Mouse (Mus musculus) MEL (cell line): ENCODE results near the gene Acvrl1.

Experiments
- CTCF ChIP-seq, 3 experiments: IDR thresholded peaks in 2 of 3; conservative IDR thresholded peaks in 1 of 3; 2 replicates each; pipeline ENCODE4 v1.5.1; 2011 to 2012; ENCODE audit warnings: low read length in 3 of 3, low read depth in 2 of 3, mild to moderate bottlenecking in 2 of 3, improper control_type of control experiment in 1 of 3, inconsistent platforms in 1 of 3, mixed read lengths in 1 of 3, moderate library complexity in 1 of 3; ENCODE audit not compliant: control insufficient read depth in 1 of 3, insufficient read depth in 1 of 3, poor library complexity in 1 of 3, severe bottlenecking in 1 of 3
- EP300 ChIP-seq, 2 experiments: IDR thresholded peaks; 2 replicates each; pipeline ENCODE4 v1.6.1; 2011; ENCODE audit warnings: improper control_type of control experiment in 2 of 2, low read length in 2 of 2, low read depth in 1 of 2, mild to moderate bottlenecking in 1 of 2
- KAT2A ChIP-seq: conservative IDR thresholded peaks from 2 replicates; pipeline ENCODE4 v1.6.1; 2012; ENCODE audit warnings: low read depth, low read length, improper control_type of control experiment, inconsistent platforms
- MAX ChIP-seq: IDR thresholded peaks from 2 replicates; pipeline ENCODE4 v1.6.1; 2011; ENCODE audit warnings: low read length, improper control_type of control experiment
- MXI1 ChIP-seq: IDR thresholded peaks from 2 replicates; pipeline ENCODE4 v1.6.1; 2011; ENCODE audit warnings: mild to moderate bottlenecking, low read depth, low read length, improper control_type of control experiment
- POLR2A ChIP-seq, 2 experiments: IDR thresholded peaks; 2 replicates each; pipeline ENCODE4 v1.6.1; 2011 to 2012; ENCODE audit warnings: low read length in 2 of 2, mild to moderate bottlenecking in 2 of 2, control low read depth in 1 of 2, improper control_type of control experiment in 1 of 2, low read depth in 1 of 2, moderate library complexity in 1 of 2; ENCODE audit not compliant: control insufficient read depth in 1 of 2, insufficient read depth in 1 of 2, poor library complexity in 1 of 2
- SIN3A ChIP-seq: IDR thresholded peaks from 2 replicates; pipeline ENCODE4 v1.6.1; 2012; ENCODE audit warnings: low read length, improper control_type of control experiment, inconsistent platforms
- TBP ChIP-seq: IDR thresholded peaks from 2 replicates; pipeline ENCODE4 v1.8.0; 2011; ENCODE audit warnings: low read depth, low read length, improper control_type of control experiment
- UBTF ChIP-seq: IDR thresholded peaks from 2 replicates; pipeline ENCODE4 v1.6.1; 2012; ENCODE audit warnings: low read depth, mild to moderate bottlenecking, inconsistent platforms, low read length, improper control_type of control experiment, moderate library complexity, borderline replicate concordance; ENCODE audit not compliant: insufficient read depth
- USF2 ChIP-seq, 2 experiments: IDR thresholded peaks; 2 replicates each; pipeline ENCODE4 v1.6.1; 2011 to 2012; ENCODE audit warnings: improper control_type of control experiment in 2 of 2, low read length in 2 of 2, borderline replicate concordance in 1 of 2, inconsistent platforms in 1 of 2, low read depth in 1 of 2, mild to moderate bottlenecking in 1 of 2; ENCODE audit not compliant: insufficient read depth in 1 of 2

- TF ChIP-seq CTCF (IDR thresholded peaks at IDR 0.05 in 2 of 3, conservative IDR thresholded peaks at IDR 0.05 in 1 of 3; ENCODE audit: control insufficient read depth in 1 of 3, insufficient read depth in 1 of 3, low read depth in 2 of 3, low read length in 3 of 3, poor library complexity in 1 of 3, severe bottlenecking in 1 of 3) (no peak), MAX (no peak), EP300 (IDR thresholded peaks at IDR 0.05; ENCODE audit: low read depth in 1 of 2, low read length in 2 of 2) (no peak), UBTF (no peak), POLR2A (IDR thresholded peaks at IDR 0.05; ENCODE audit: control insufficient read depth in 1 of 2, insufficient read depth in 1 of 2, low read depth in 1 of 2, low read length in 2 of 2, poor library complexity in 1 of 2) (no peak), SIN3A (no peak), TBP (no peak), USF2 (IDR thresholded peaks at IDR 0.05; ENCODE audit: borderline replicate concordance in 1 of 2, insufficient read depth in 1 of 2, low read depth in 1 of 2, low read length in 2 of 2) (no peak), MXI1 (no peak), KAT2A (no peak)
Observed at GRCm38 (mm10) chr15:101141061-101141541, 12.8 kb downstream of the Acvrl1 start.
